In genomic region chr11:102971604-102972003, GRCm38 (mm10) we compare ENCODE assay signal across 24 mouse cellular contexts. TPM values are rescaled to one million over a fixed set of nuclear protein-coding genes. Genes with fewer than 3 reads are reported as not detected.
DNase-seq lines count a peak whose midpoint lies in the region; ATAC-seq and TF ChIP-seq lines count a peak whose summit lies in the region.
"Had no signal": no experiment of that assay in that cellular context is flagged by ENCODE, and none has a peak within 500 bp of the region (broad histone marks: within the 10 kb centered on the region; RNA-seq: fewer than 3 reads in every experiment).

No protein-coding gene starts in this region.

- TF ChIP-seq CTCF in midbrain, postnatal 0 days (IDR thresholded peaks at IDR 0.05), result no peak

- no peaks in the 10 kb centered on the region for H3K27me3 ChIP-seq in midbrain, postnatal 0 days (ENCODE audit: insufficient read depth, low read length)
- H3K27me3 ChIP-seq in midbrain, embryonic 16.5 days (ENCODE audit: control insufficient read depth, insufficient read depth, low read depth, low read length), result no peaks in the 10 kb centered on the region; the same call in 1 of the 2 replicates
- peaks cover 24% of the 10 kb centered on the region for H3K27me3 ChIP-seq in limb, embryonic 13.5 days
- H3K27me3 ChIP-seq in kidney, embryonic 15.5 days, result peaks cover 54% of the 10 kb centered on the region

- no peak overlapping the region for H3K4me2 ChIP-seq in midbrain, postnatal 0 days (ENCODE audit: low read depth, low read length, poor library complexity, severe bottlenecking)
- H3K4me2 ChIP-seq in midbrain, embryonic 16.5 days (ENCODE audit: low read length), result no peak overlapping the region
- H3K4me2 ChIP-seq in limb, embryonic 13.5 days (replicated peaks), result no peak overlapping the region
- H3K4me2 ChIP-seq in kidney, embryonic 15.5 days, result no peak overlapping the region
- H3K4me2 ChIP-seq: embryonic facial prominence, embryonic 12.5 days; hindbrain, embryonic 13.5 days; midbrain, embryonic 13.5 days; neural tube, embryonic 15.5 days had no signal

- no peaks in the 10 kb centered on the region for H3K4me1 ChIP-seq in midbrain, postnatal 0 days (ENCODE audit: insufficient read depth, low read length)
- H3K4me1 ChIP-seq in midbrain, embryonic 16.5 days (ENCODE audit: control insufficient read depth, insufficient read depth, low read length), result no peaks in the 10 kb centered on the region
- H3K4me1 ChIP-seq in limb, embryonic 13.5 days, result peaks cover 13% of the 10 kb centered on the region; the same call in 1 of the 2 replicates
- 0 out of 2 replicates have a peak, but pooled peaks cover 4% of the 10 kb centered on the region for H3K4me1 ChIP-seq in kidney, embryonic 15.5 days
- H3K4me1 ChIP-seq: heart, embryonic 10.5 days; midbrain, embryonic 13.5 days had no signal

- no peak overlapping the region for H3K27ac ChIP-seq in midbrain, postnatal 0 days (ENCODE audit: low read depth, low read length)
- no peak overlapping the region for H3K27ac ChIP-seq in midbrain, embryonic 16.5 days (ENCODE audit: low read length)
- no peak overlapping the region; the same call in 1 of the 2 replicates for H3K27ac ChIP-seq in limb, embryonic 13.5 days
- H3K27ac ChIP-seq in kidney, embryonic 15.5 days, result no peak overlapping the region
- H3K27ac ChIP-seq: embryonic facial prominence, embryonic 12.5 days; heart, embryonic 10.5 days; hindbrain, embryonic 13.5 days; left cerebral cortex, adult 2 months; midbrain, embryonic 13.5 days; neural tube, embryonic 15.5 days had no signal

- WGBS in midbrain, postnatal 0 days, result 38% methylated on average over 5 of the region's 5 CpGs
- WGBS in midbrain, embryonic 16.5 days, result 40% methylated on average over 5 of the region's 5 CpGs
- 36% methylated on average over 5 of the region's 5 CpGs for WGBS in limb, embryonic 13.5 days
- WGBS in kidney, embryonic 15.5 days, result 44% methylated on average over 5 of the region's 5 CpGs

- no peaks in the 10 kb centered on the region for H3K9me3 ChIP-seq in midbrain, postnatal 0 days (ENCODE audit: low read length)
- H3K9me3 ChIP-seq in midbrain, embryonic 16.5 days (replicated peaks; ENCODE audit: control insufficient read depth, low read length, poor library complexity, severe bottlenecking), result no peaks in the 10 kb centered on the region
- no peaks in the 10 kb centered on the region for H3K9me3 ChIP-seq in limb, embryonic 13.5 days
- no peaks in the 10 kb centered on the region for H3K9me3 ChIP-seq in kidney, embryonic 15.5 days (replicated peaks)
- H3K9me3 ChIP-seq: embryonic facial prominence, embryonic 12.5 days; heart, embryonic 10.5 days; hindbrain, embryonic 13.5 days; midbrain, embryonic 13.5 days; neural tube, embryonic 15.5 days had no signal

- H3K36me3 ChIP-seq in midbrain, postnatal 0 days (ENCODE audit: insufficient read depth, low read length), result no peaks in the 10 kb centered on the region
- no peaks in the 10 kb centered on the region for H3K36me3 ChIP-seq in midbrain, embryonic 16.5 days (ENCODE audit: control insufficient read depth, insufficient read depth, low read length)
- no peaks in the 10 kb centered on the region for H3K36me3 ChIP-seq in limb, embryonic 13.5 days
- H3K36me3 ChIP-seq in kidney, embryonic 15.5 days, result no peaks in the 10 kb centered on the region
- H3K36me3 ChIP-seq: embryonic facial prominence, embryonic 12.5 days; heart, embryonic 10.5 days; hindbrain, embryonic 13.5 days; midbrain, embryonic 13.5 days; neural tube, embryonic 15.5 days had no signal

- ATAC-seq in cerebellum, adult (ENCODE audit: insufficient number of reproducible peaks, low FRiP score, low TSS enrichment), result no peak
- no peak for ATAC-seq in midbrain, postnatal 0 days (ENCODE audit: low FRiP score)
- no peak for ATAC-seq in midbrain, embryonic 16.5 days
- ATAC-seq in limb, embryonic 13.5 days (ENCODE audit: low FRiP score, low read depth), result 0 out of 2 replicates have a peak, but pooled peaks have one; percentile 32
- no peak for ATAC-seq in kidney, embryonic 15.5 days (replicated peaks; ENCODE audit: low FRiP score)
- ATAC-seq: activated CD4-positive, CD25-positive, alpha-beta regulatory T cell, adult 4 months; forebrain, embryonic 16.5 days; midbrain, embryonic 13.5 days had no signal

- no peak overlapping the region for H3K9ac ChIP-seq in midbrain, postnatal 0 days (replicated peaks; ENCODE audit: low read length, poor library complexity, severe bottlenecking)
- H3K9ac ChIP-seq in midbrain, embryonic 16.5 days (ENCODE audit: low read depth, low read length), result no peak overlapping the region
- H3K9ac ChIP-seq in limb, embryonic 13.5 days, result no peak overlapping the region
- no peak overlapping the region for H3K9ac ChIP-seq in kidney, embryonic 15.5 days
- H3K9ac ChIP-seq: embryonic facial prominence, embryonic 12.5 days; hindbrain, embryonic 13.5 days; midbrain, embryonic 13.5 days; neural tube, embryonic 15.5 days had no signal

- DNase-seq in cerebellum, postnatal 10 days, result peak; percentile 81 to 85
- DNase-seq in midbrain, postnatal 0 days (ENCODE audit: low spot score), result peak; percentile 55
- peak; percentile 41 for DNase-seq in MN1 (ENCODE audit: low spot score)
- no peak for DNase-seq in urinary bladder, postnatal 10 days (ENCODE audit: low spot score)
- DNase-seq: adrenal gland, postnatal 14 days; heart, postnatal 14 days; liver; lung, postnatal 14 days; thymus, postnatal 36 days had no signal

- no peak overlapping the region for H3K4me3 ChIP-seq in midbrain, postnatal 0 days (ENCODE audit: low read depth, low read length)
- no peak overlapping the region for H3K4me3 ChIP-seq in midbrain, embryonic 16.5 days (ENCODE audit: low read depth, low read length)
- no peak overlapping the region for H3K4me3 ChIP-seq in limb, embryonic 13.5 days
- no peak overlapping the region for H3K4me3 ChIP-seq in kidney, embryonic 15.5 days (replicated peaks)
- H3K4me3 ChIP-seq: embryonic facial prominence, embryonic 12.5 days; heart, embryonic 10.5 days; hindbrain, embryonic 13.5 days; left cerebral cortex, adult 2 months; midbrain, embryonic 13.5 days; neural tube, embryonic 15.5 days had no signal

RNA-seq across cellular contexts. Expression of gene C1ql1, which starts 25.1 kb away (rescaled TPM):
- total RNA-seq in midbrain, postnatal 0 days (2014; rRNA removed), result 45.6 and 52.8 TPM in 2 replicates
- 15.8 and 16.9 TPM in 2 replicates for polyA plus RNA-seq in midbrain, postnatal 0 days (2015; fragmentation: Nextera tagmentation; extraction: Ambion mirVana)
- 6.0 and 7.9 TPM in 2 replicates for polyA plus RNA-seq in midbrain, embryonic 16.5 days (2015; fragmentation: Nextera tagmentation; extraction: Ambion mirVana)
- 1.4 and 1.7 TPM in 2 replicates for polyA plus RNA-seq in limb, embryonic 13.5 days (2015; fragmentation: Nextera tagmentation; extraction: Ambion mirVana)
- 3.7 and 4.2 TPM in 2 replicates for polyA plus RNA-seq in kidney, embryonic 15.5 days (2015; fragmentation: Nextera tagmentation; extraction: Ambion mirVana)
- total RNA-seq: common myeloid progenitor, adult 5-6 weeks; gastrocnemius, adult 18-20 months; megakaryocyte, adult 5-6 weeks had no signal
- polyA plus RNA-seq: activated CD4-positive, CD25-positive, alpha-beta regulatory T cell, adult 4 months had no signal

RNA-seq across cellular contexts. Expression of gene Kif18b, which starts 46.7 kb away (rescaled TPM):
- 3.8 and 6.3 TPM in 2 replicates for total RNA-seq in midbrain, postnatal 0 days (2014; rRNA removed)
- polyA plus RNA-seq in midbrain, postnatal 0 days (2015; fragmentation: Nextera tagmentation; extraction: Ambion mirVana), result 0.46 and 0.60 TPM in 2 replicates
- polyA plus RNA-seq in midbrain, embryonic 16.5 days (2015; fragmentation: Nextera tagmentation; extraction: Ambion mirVana), result 0.75 and 1.4 TPM in 2 replicates
- polyA plus RNA-seq in limb, embryonic 13.5 days (2015; fragmentation: Nextera tagmentation; extraction: Ambion mirVana), result 10.8 and 11.0 TPM in 2 replicates
- 10.7 and 12.4 TPM in 2 replicates for polyA plus RNA-seq in kidney, embryonic 15.5 days (2015; fragmentation: Nextera tagmentation; extraction: Ambion mirVana)
- total RNA-seq: gastrocnemius, adult 18-20 months; left cerebral cortex, adult 2 months had no signal

RNA-seq across cellular contexts. Expression of gene Nmt1, which starts 56.4 kb away (rescaled TPM):
- 48.6 and 56.3 TPM in 2 replicates for total RNA-seq in midbrain, postnatal 0 days (2014; rRNA removed)
- 39.1 and 40.5 TPM in 2 replicates for polyA plus RNA-seq in midbrain, postnatal 0 days (2015; fragmentation: Nextera tagmentation; extraction: Ambion mirVana)
- 25.5 and 26.8 TPM in 2 replicates for polyA plus RNA-seq in midbrain, embryonic 16.5 days (2015; fragmentation: Nextera tagmentation; extraction: Ambion mirVana)
- 49.6 and 53.2 TPM in 2 replicates for polyA plus RNA-seq in limb, embryonic 13.5 days (2015; fragmentation: Nextera tagmentation; extraction: Ambion mirVana)
- polyA plus RNA-seq in kidney, embryonic 15.5 days (2015; fragmentation: Nextera tagmentation; extraction: Ambion mirVana), result 59.2 and 63.2 TPM in 2 replicates

RNA-seq across cellular contexts. Expression of gene Dcakd, which starts 56.5 kb away (rescaled TPM):
- 154 and 191 TPM in 2 replicates for total RNA-seq in midbrain, postnatal 0 days (2014; rRNA removed)
- 165 and 173 TPM in 2 replicates for polyA plus RNA-seq in midbrain, postnatal 0 days (2015; fragmentation: Nextera tagmentation; extraction: Ambion mirVana)
- polyA plus RNA-seq in midbrain, embryonic 16.5 days (2015; fragmentation: Nextera tagmentation; extraction: Ambion mirVana), result 157 and 174 TPM in 2 replicates
- polyA plus RNA-seq in limb, embryonic 13.5 days (2015; fragmentation: Nextera tagmentation; extraction: Ambion mirVana), result 197 and 201 TPM in 2 replicates
- 165 and 187 TPM in 2 replicates for polyA plus RNA-seq in kidney, embryonic 15.5 days (2015; fragmentation: Nextera tagmentation; extraction: Ambion mirVana)
